Mouse (Mus musculus): Measurements from ENCODE around the gene Gpt2. TPM values are rescaled to one million over a fixed set of nuclear protein-coding genes. Genes with fewer than 3 reads are reported as not detected.

The Gpt2 gene
- polyA plus RNA-seq, 1 experiment = 27.6 TPM

DNA sequence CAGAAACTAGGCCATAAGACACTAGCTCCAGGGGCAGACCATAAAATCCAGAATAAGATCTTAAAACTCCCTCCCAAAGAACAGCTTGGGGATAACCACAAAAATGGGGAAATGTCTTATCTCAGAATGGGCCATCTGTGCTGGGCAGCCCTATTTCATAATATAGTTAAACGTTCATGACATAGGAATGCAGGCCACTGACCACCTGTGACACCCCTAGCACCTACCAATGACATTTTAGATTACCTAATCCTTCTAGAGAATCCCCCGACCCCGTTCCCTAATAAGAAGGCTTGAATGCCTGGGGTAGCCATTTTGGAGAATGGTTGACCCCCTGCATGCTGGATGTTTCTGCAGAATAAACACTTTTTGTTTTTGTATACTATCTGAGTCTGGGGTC lies 17.5 kb upstream of the Gpt2 start:
- no peaks in the 10 kb centered on the region for H3K27me3 ChIP-seq (ENCODE audit: control insufficient read depth, insufficient read depth, insufficient read length)
- no peaks in the 10 kb centered on the region for H3K79me3 ChIP-seq (ENCODE audit: low read depth)
- no peak for TF ChIP-seq FOSL1 (IDR thresholded peaks at IDR 0.05; ENCODE audit: insufficient read depth, low read length, poor library complexity, severe bottlenecking)
- H3K4me3 ChIP-seq (ENCODE audit: insufficient read depth, poor library complexity, severe bottlenecking) = no peak overlapping the region
- H3ac ChIP-seq (ENCODE audit: control insufficient read depth, insufficient read length, low read depth) = no peak overlapping the region
- H3K36me3 ChIP-seq (ENCODE audit: control insufficient read depth, insufficient read depth) = no peaks in the 10 kb centered on the region
- no peaks in the 10 kb centered on the region for H3K79me2 ChIP-seq (ENCODE audit: control insufficient read depth, insufficient read depth)

DNA sequence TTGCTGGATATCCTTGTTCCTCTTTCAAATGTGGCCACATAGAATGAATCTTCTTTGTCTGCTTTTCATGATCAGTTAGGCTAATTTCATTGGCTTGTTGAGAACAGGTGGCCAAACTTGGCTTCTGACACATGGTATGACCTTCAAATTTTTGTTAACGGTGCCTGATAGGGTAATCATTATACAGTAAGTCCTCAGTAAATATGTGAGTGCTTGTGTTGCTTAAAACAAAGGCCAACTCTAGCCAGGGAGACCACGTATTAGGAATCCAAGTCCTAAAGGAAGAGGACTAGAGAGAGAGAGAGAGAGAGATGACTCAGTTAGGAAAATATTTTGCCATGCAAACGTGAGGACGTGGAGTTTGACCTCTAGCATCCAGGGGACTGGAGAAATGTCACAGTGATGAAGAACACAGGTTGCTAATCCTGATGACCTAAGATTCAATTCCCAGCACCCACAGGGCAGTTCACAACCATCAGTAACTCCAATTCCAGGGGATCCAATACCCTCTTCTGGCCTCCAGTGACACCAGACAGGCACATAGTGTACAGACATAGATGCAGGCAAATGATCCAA lies 15.3 kb upstream of the Gpt2 start:
- H3K79me3 ChIP-seq (ENCODE audit: low read depth) = no peaks in the 10 kb centered on the region
- no peak overlapping the region for H3K4me3 ChIP-seq (ENCODE audit: insufficient read depth, poor library complexity, severe bottlenecking)
- H3ac ChIP-seq (ENCODE audit: control insufficient read depth, insufficient read length, low read depth) = no peak overlapping the region
- no peaks in the 10 kb centered on the region for H3K36me3 ChIP-seq (ENCODE audit: control insufficient read depth, insufficient read depth)
- no peaks in the 10 kb centered on the region for H3K27me3 ChIP-seq (ENCODE audit: control insufficient read depth, insufficient read depth, insufficient read length)
- H3K79me2 ChIP-seq (ENCODE audit: control insufficient read depth, insufficient read depth) = no peaks in the 10 kb centered on the region
- TF ChIP-seq FOSL1 (IDR thresholded peaks at IDR 0.05; ENCODE audit: insufficient read depth, low read length, poor library complexity, severe bottlenecking) = no peak
- TF ChIP-seq CEBPB (IDR thresholded peaks at IDR 0.05; ENCODE audit: low read depth) = no peak
- TF ChIP-seq USF1 (IDR thresholded peaks at IDR 0.05; ENCODE audit: low read depth) = no peak
- no peak for TF ChIP-seq CTCF (IDR thresholded peaks at IDR 0.05; ENCODE audit: control insufficient read depth, insufficient read depth, insufficient read length)
- no peak for TF ChIP-seq MYOD1 (IDR thresholded peaks at IDR 0.05; ENCODE audit: control insufficient read depth, insufficient read length, low read depth)
- TF ChIP-seq MAX (IDR thresholded peaks at IDR 0.05) = no peak
- no peak for TF ChIP-seq MYOG (IDR thresholded peaks at IDR 0.05; ENCODE audit: control insufficient read depth, extremely low read depth, insufficient read length)

DNA sequence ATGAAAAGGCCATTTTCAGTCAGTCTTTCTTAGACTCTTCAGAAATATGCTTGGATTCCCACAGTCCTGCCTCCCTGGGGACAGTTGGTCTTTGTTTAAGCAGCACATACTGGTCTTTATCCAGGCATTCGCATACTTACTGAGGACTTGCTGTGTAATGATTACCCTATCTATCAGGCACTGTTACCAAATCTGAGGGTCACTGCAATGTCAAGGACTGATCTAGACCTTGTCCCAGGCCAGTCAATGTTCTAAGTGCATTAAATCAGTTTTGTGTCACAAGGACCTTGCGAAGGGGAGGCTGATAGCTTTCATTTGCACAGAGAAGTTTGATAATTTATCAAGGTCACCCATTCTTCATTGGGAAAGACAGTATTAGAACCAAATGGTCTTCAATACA lies 14.0 kb upstream of the Gpt2 start:
- TF ChIP-seq CTCF (IDR thresholded peaks at IDR 0.05; ENCODE audit: control insufficient read depth, insufficient read depth, insufficient read length) (no peak), USF1 (IDR thresholded peaks at IDR 0.05; ENCODE audit: low read depth) (no peak), MYOG (IDR thresholded peaks at IDR 0.05; ENCODE audit: control insufficient read depth, extremely low read depth, insufficient read length) (no peak), CEBPB (IDR thresholded peaks at IDR 0.05; ENCODE audit: low read depth) (no peak), FOSL1 (IDR thresholded peaks at IDR 0.05; ENCODE audit: insufficient read depth, low read length, poor library complexity, severe bottlenecking) (no peak), MAX (IDR thresholded peaks at IDR 0.05) (no peak), MYOD1 (IDR thresholded peaks at IDR 0.05; ENCODE audit: control insufficient read depth, insufficient read length, low read depth) (no peak)
- H3K36me3 ChIP-seq (ENCODE audit: control insufficient read depth, insufficient read depth) = no peaks in the 10 kb centered on the region
- no peaks in the 10 kb centered on the region for H3K79me3 ChIP-seq (ENCODE audit: low read depth)

DNA sequence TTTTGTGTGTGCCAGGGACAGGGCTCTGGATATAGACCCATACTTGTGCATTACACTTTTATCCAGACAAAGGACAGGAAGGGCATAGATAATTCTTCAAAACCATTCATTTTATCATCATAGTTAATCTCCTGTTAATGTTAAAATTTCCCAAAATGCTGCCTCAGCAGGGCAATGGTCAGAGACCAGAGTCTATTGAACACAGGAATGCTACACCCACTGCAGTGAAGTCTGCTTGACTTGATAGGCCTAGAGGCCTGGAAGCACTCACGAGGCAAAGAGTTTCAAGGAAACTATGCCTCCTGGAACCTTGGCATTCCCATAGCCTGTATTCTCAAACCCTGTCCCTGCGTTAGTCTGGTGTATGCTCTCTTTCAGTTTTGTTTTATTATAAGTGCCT lies 12.7 kb upstream of the Gpt2 start:
- H3ac ChIP-seq (ENCODE audit: control insufficient read depth, insufficient read length, low read depth) = no peak overlapping the region
- no peaks in the 10 kb centered on the region for H3K79me3 ChIP-seq (ENCODE audit: low read depth)
- H3K36me3 ChIP-seq (ENCODE audit: control insufficient read depth, insufficient read depth) = no peaks in the 10 kb centered on the region
- no peak overlapping the region for H3K4me3 ChIP-seq (ENCODE audit: insufficient read depth, poor library complexity, severe bottlenecking)
- no peaks in the 10 kb centered on the region for H3K79me2 ChIP-seq (ENCODE audit: control insufficient read depth, insufficient read depth)
- no peak for TF ChIP-seq USF1 (IDR thresholded peaks at IDR 0.05; ENCODE audit: low read depth)
- no peak for TF ChIP-seq FOSL1 (IDR thresholded peaks at IDR 0.05; ENCODE audit: insufficient read depth, low read length, poor library complexity, severe bottlenecking)
- H3K27me3 ChIP-seq (ENCODE audit: control insufficient read depth, insufficient read depth, insufficient read length) = no peaks in the 10 kb centered on the region

More for the DNA sequence above, 14.0 kb upstream of the Gpt2 start:
- H3ac ChIP-seq (ENCODE audit: control insufficient read depth, insufficient read length, low read depth) = no peak overlapping the region
- no peaks in the 10 kb centered on the region for H3K79me2 ChIP-seq (ENCODE audit: control insufficient read depth, insufficient read depth)
- H3K4me3 ChIP-seq (ENCODE audit: insufficient read depth, poor library complexity, severe bottlenecking) = no peak overlapping the region
- H3K27me3 ChIP-seq (ENCODE audit: control insufficient read depth, insufficient read depth, insufficient read length) = no peaks in the 10 kb centered on the region

DNA sequence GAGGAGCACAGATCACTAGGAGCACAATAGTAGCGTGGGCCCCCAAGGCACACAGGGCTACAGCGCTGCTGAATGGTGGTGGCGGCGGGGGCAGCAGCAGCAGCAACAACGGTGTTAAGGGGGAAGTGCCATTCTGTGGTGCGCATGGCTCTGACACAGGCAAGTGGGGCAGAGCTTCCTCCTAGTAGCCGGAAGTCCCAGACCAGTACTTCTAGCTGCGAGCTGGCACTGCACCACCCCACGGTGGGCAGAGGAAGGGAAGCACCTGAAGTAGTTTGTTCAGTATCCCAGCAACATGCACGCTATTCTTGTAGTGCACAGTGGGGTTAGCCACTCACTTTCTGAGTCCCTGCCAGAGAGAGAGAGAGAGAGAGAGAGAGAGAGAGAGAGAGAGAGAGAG lies 10.5 kb upstream of the Gpt2 start:
- Histone ChIP-seq H3K36me3 (ENCODE audit: control insufficient read depth, insufficient read depth) (no peaks in the 10 kb centered on the region), H3K27me3 (ENCODE audit: control insufficient read depth, insufficient read depth, insufficient read length) (no peaks in the 10 kb centered on the region), H3K79me3 (ENCODE audit: low read depth) (no peaks in the 10 kb centered on the region), H3K4me3 (ENCODE audit: insufficient read depth, poor library complexity, severe bottlenecking) (no peak overlapping the region), H3ac (ENCODE audit: control insufficient read depth, insufficient read length, low read depth) (no peak overlapping the region), H3K79me2 (ENCODE audit: control insufficient read depth, insufficient read depth) (no peaks in the 10 kb centered on the region)
- TF ChIP-seq CEBPB (IDR thresholded peaks at IDR 0.05; ENCODE audit: low read depth) (no peak), MAX (IDR thresholded peaks at IDR 0.05) (no peak), MYOD1 (IDR thresholded peaks at IDR 0.05; ENCODE audit: control insufficient read depth, insufficient read length, low read depth) (no peak), CTCF (IDR thresholded peaks at IDR 0.05; ENCODE audit: control insufficient read depth, insufficient read depth, insufficient read length) (no peak), FOSL1 (IDR thresholded peaks at IDR 0.05; ENCODE audit: insufficient read depth, low read length, poor library complexity, severe bottlenecking) (no peak), MYOG (IDR thresholded peaks at IDR 0.05; ENCODE audit: control insufficient read depth, extremely low read depth, insufficient read length) (no peak), USF1 (IDR thresholded peaks at IDR 0.05; ENCODE audit: low read depth) (no peak)

DNA sequence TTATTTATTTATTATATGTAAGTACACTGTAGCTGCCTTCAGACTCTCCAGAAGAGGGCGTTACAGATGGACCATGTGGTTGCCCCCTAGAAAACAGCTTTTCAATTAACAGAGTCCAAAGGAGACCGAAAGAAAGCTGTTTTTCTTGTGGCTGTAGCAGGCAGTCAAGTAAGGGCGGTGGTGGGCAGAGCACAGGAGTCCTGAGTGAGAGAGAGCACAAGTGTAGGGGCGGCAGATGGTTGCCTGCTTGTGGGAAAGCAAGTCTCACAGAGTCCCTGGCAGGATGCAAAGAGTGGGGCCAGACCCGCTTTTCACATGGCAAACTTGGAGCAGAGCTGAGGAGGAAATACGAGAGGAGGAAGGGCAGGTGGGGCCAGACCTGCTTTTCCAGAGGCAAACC lies 9.9 kb upstream of the Gpt2 start:
- no peak for TF ChIP-seq MAX (IDR thresholded peaks at IDR 0.05)
- no peak for TF ChIP-seq USF1 (IDR thresholded peaks at IDR 0.05; ENCODE audit: low read depth)
- TF ChIP-seq FOSL1 (IDR thresholded peaks at IDR 0.05; ENCODE audit: insufficient read depth, low read length, poor library complexity, severe bottlenecking) = no peak
- no peak for TF ChIP-seq MYOG (IDR thresholded peaks at IDR 0.05; ENCODE audit: control insufficient read depth, extremely low read depth, insufficient read length)
- no peak for TF ChIP-seq MYOD1 (IDR thresholded peaks at IDR 0.05; ENCODE audit: control insufficient read depth, insufficient read length, low read depth)
- no peak for TF ChIP-seq CTCF (IDR thresholded peaks at IDR 0.05; ENCODE audit: control insufficient read depth, insufficient read depth, insufficient read length)
- no peaks in the 10 kb centered on the region for H3K79me2 ChIP-seq (ENCODE audit: control insufficient read depth, insufficient read depth)
- no peaks in the 10 kb centered on the region for H3K79me3 ChIP-seq (ENCODE audit: low read depth)
- no peaks in the 10 kb centered on the region for H3K27me3 ChIP-seq (ENCODE audit: control insufficient read depth, insufficient read depth, insufficient read length)
- no peak overlapping the region for H3ac ChIP-seq (ENCODE audit: control insufficient read depth, insufficient read length, low read depth)
- H3K36me3 ChIP-seq (ENCODE audit: control insufficient read depth, insufficient read depth) = no peaks in the 10 kb centered on the region
- H3K4me3 ChIP-seq (ENCODE audit: insufficient read depth, poor library complexity, severe bottlenecking) = no peak overlapping the region

All from C2C12 (cell line).